Mouse (Mus musculus): Measurements from ENCODE around the gene Erich3.

- TF ChIP-seq CTCF (conservative IDR thresholded peaks at IDR 0.05 in 1 of 2, IDR thresholded peaks at IDR 0.05 in 1 of 2; ENCODE audit: low read depth in 2 of 2, low read length in 2 of 2) (no peak), MAX (IDR thresholded peaks at IDR 0.05; ENCODE audit: low read length) (no peak), POLR2A (IDR thresholded peaks at IDR 0.05; ENCODE audit: low read depth, low read length) (no peak), USF2 (conservative IDR thresholded peaks at IDR 0.05; ENCODE audit: low read depth, low read length) (no peak), USF1 (IDR thresholded peaks at IDR 0.05; ENCODE audit: low read depth, low read length) (no peak), ZMIZ1 (IDR thresholded peaks at IDR 0.05; ENCODE audit: low read depth, low read length) (no peak), CHD1 (IDR thresholded peaks at IDR 0.05; ENCODE audit: low read depth, low read length) (no peak), RAD21 (IDR thresholded peaks at IDR 0.05; ENCODE audit: low read depth, low read length) (no peak)
Observed at GRCm38 (mm10) chr3:154806626-154807025, 143.0 kb downstream of the Erich3 start.

Data from CH12.LX (cell line).